Mouse (Mus musculus) layer of hippocampus, adult 9-11 months (tissue): ENCODE data around the gene Nmnat2.
A peak's percentile ranks its signal among the peaks of the same experiment; 100 is the strongest.

Source experiments
- DNase-seq: peaks from one replicate; pipeline ENCODE4 v3.0.0; 2022

Gene Nmnat2

GRCm38 (mm10) chr1:152986981-152987380, 32.2 kb downstream of the Nmnat2 start:
- DNase-seq = no peak

- DNase-seq = no peak
Observed at GRCm38 (mm10) chr1:152990067-152990466, 35.3 kb downstream of the Nmnat2 start.

- peak; percentile 29 for DNase-seq
Observed at GRCm38 (mm10) chr1:152992271-152993134, 37.7 kb downstream of the Nmnat2 start.

- no peak for DNase-seq
Observed at GRCm38 (mm10) chr1:152993803-152994202, 39.0 kb downstream of the Nmnat2 start.

GRCm38 (mm10) chr1:152999983-153000382, 45.2 kb downstream of the Nmnat2 start:
- no peak for DNase-seq

- DNase-seq = peak; percentile 86
Observed at GRCm38 (mm10) chr1:153000486-153001228, 45.9 kb downstream of the Nmnat2 start.

GRCm38 (mm10) chr1:153002295-153003050, 47.7 kb downstream of the Nmnat2 start:
- no peak for DNase-seq

- no peak for DNase-seq
Observed at GRCm38 (mm10) chr1:153004472-153004871, 49.7 kb downstream of the Nmnat2 start.

- no peak for DNase-seq
Observed at GRCm38 (mm10) chr1:153006054-153006453, 51.3 kb downstream of the Nmnat2 start.

- no peak for DNase-seq
Observed at GRCm38 (mm10) chr1:153006761-153007160, 52.0 kb downstream of the Nmnat2 start.

GRCm38 (mm10) chr1:153007292-153007691, 52.5 kb downstream of the Nmnat2 start:
- no peak for DNase-seq

- no peak for DNase-seq
Observed at GRCm38 (mm10) chr1:153007824-153008223, 53.0 kb downstream of the Nmnat2 start.

GRCm38 (mm10) chr1:153009338-153009737, 54.5 kb downstream of the Nmnat2 start:
- DNase-seq = no peak

- DNase-seq = no peak
Observed at GRCm38 (mm10) chr1:153010353-153011351, 55.9 kb downstream of the Nmnat2 start.

- DNase-seq = peak; percentile 42
Observed at GRCm38 (mm10) chr1:153011544-153011943, 56.8 kb downstream of the Nmnat2 start.

- DNase-seq = no peak
Observed at GRCm38 (mm10) chr1:153013541-153014288, 58.9 kb downstream of the Nmnat2 start.

- no peak for DNase-seq
Observed at GRCm38 (mm10) chr1:153014431-153015186, 59.8 kb downstream of the Nmnat2 start.

- DNase-seq = no peak
Observed at GRCm38 (mm10) chr1:153016465-153017163, 61.8 kb downstream of the Nmnat2 start.

- DNase-seq = no peak
Observed at GRCm38 (mm10) chr1:153019128-153019527, 64.3 kb downstream of the Nmnat2 start.

GRCm38 (mm10) chr1:153019623-153020022, 64.8 kb downstream of the Nmnat2 start:
- no peak for DNase-seq
